ENCODE assay signal across 9 mouse cellular contexts in genomic region chr11:80906456-80906855, GRCm38 (mm10). TPM values are rescaled to one million over a fixed set of nuclear protein-coding genes. Genes with fewer than 3 reads are reported as not detected.
A peak's percentile ranks its signal among the peaks of the same experiment; 100 is the strongest.
DNase-seq lines count a peak whose midpoint lies in the region; ATAC-seq and TF ChIP-seq lines count a peak whose summit lies in the region.
"Had no signal": no experiment of that assay in that cellular context is flagged by ENCODE, and none has a peak within 500 bp of the region (broad histone marks: within the 10 kb centered on the region; RNA-seq: fewer than 3 reads in every experiment).

No protein-coding gene starts in this region.

- no peak for TF ChIP-seq EP300 in lung, postnatal 0 days (IDR thresholded peaks at IDR 0.05)

- no peak for TF ChIP-seq POLR2A in spleen, adult 2 months (IDR thresholded peaks at IDR 0.05; ENCODE audit: low read depth, low read length)

- DNase-seq in spleen, adult 2 months (ENCODE audit: low read depth in 1 of 2, low spot score in 2 of 2), result peak in 1 of 2 experiments; percentile 30
- DNase-seq in spleen, adult 12 weeks (ENCODE audit: low spot score), result no peak
- DNase-seq in adrenal gland, postnatal 14 days, result peak; percentile 82
- DNase-seq in embryo, embryonic 11.5 days (ENCODE audit: low read depth, low spot score), result peak; percentile 34
- peak; percentile 74 for DNase-seq in kidney, postnatal 0 days (ENCODE audit: low spot score)
- peak; percentile 60 for DNase-seq in lung, postnatal 0 days (ENCODE audit: low spot score)
- peak; percentile 38 for DNase-seq in splenic B cell, adult 2 months (ENCODE audit: low read depth, low spot score)

- H3K4me2 ChIP-seq in kidney, postnatal 0 days (ENCODE audit: low read length), result no peak overlapping the region
- H3K4me2 ChIP-seq in lung, postnatal 0 days (replicated peaks; ENCODE audit: low read depth, low read length), result no peak overlapping the region
- H3K4me2 ChIP-seq: heart, embryonic 13.5 days had no signal

- peak; percentile 41; the same call in 1 of the 2 replicates for TF ChIP-seq CTCF in spleen, adult 2 months (IDR thresholded peaks at IDR 0.05; ENCODE audit: extremely low read depth, insufficient read depth, insufficient read length, insufficient replicate concordance)
- peak; percentile 79 for TF ChIP-seq CTCF in kidney, postnatal 0 days (IDR thresholded peaks at IDR 0.05; ENCODE audit: low read depth)
- TF ChIP-seq CTCF in lung, postnatal 0 days (IDR thresholded peaks at IDR 0.05), result peak; percentile 81

- no peaks in the 10 kb centered on the region for H3K27me3 ChIP-seq in spleen, adult 2 months (ENCODE audit: control insufficient read depth, insufficient read depth, low read length)
- no peaks in the 10 kb centered on the region for H3K27me3 ChIP-seq in kidney, postnatal 0 days (ENCODE audit: insufficient read depth, low read length)
- H3K27me3 ChIP-seq in lung, postnatal 0 days (replicated peaks; ENCODE audit: insufficient read depth, low read length), result no peaks in the 10 kb centered on the region
- no peaks in the 10 kb centered on the region for H3K27me3 ChIP-seq in splenic B cell, adult 2 months (ENCODE audit: control insufficient read depth, insufficient read depth, low read length, poor library complexity, severe bottlenecking)
- H3K27me3 ChIP-seq: heart, embryonic 13.5 days had no signal

- no peak overlapping the region for H3K27ac ChIP-seq in spleen, adult 2 months (ENCODE audit: insufficient read depth, low read length)
- no peak overlapping the region for H3K27ac ChIP-seq in kidney, postnatal 0 days
- H3K27ac ChIP-seq in lung, postnatal 0 days (ENCODE audit: low read length), result no peak overlapping the region
- H3K27ac ChIP-seq: heart, embryonic 13.5 days had no signal

- H3K9me3 ChIP-seq in kidney, postnatal 0 days (replicated peaks; ENCODE audit: low read length), result no peaks in the 10 kb centered on the region
- H3K9me3 ChIP-seq in lung, postnatal 0 days (ENCODE audit: low read length), result no peaks in the 10 kb centered on the region
- H3K9me3 ChIP-seq: heart, embryonic 13.5 days had no signal

- WGBS in spleen, adult 2 months, result 28% methylated on average over 4 of the region's 4 CpGs
- WGBS in kidney, postnatal 0 days, result 42% methylated on average over 4 of the region's 4 CpGs
- WGBS in lung, postnatal 0 days, result 31% methylated on average over 4 of the region's 4 CpGs

- ATAC-seq in kidney, postnatal 0 days (replicated peaks; ENCODE audit: low FRiP score, low read depth), result no peak
- ATAC-seq in lung, postnatal 0 days, result no peak

- H3K4me3 ChIP-seq in spleen, adult 2 months (ENCODE audit: extremely low read depth, insufficient read depth, insufficient read length), result no peak overlapping the region
- H3K4me3 ChIP-seq in kidney, postnatal 0 days (replicated peaks; ENCODE audit: low read depth, low read length), result no peak overlapping the region
- no peak overlapping the region for H3K4me3 ChIP-seq in lung, postnatal 0 days (ENCODE audit: low read depth, low read length)
- H3K4me3 ChIP-seq: heart, embryonic 13.5 days had no signal

- H3K36me3 ChIP-seq in spleen, adult 2 months (ENCODE audit: control insufficient read depth, insufficient read depth, low read length), result no peaks in the 10 kb centered on the region
- no peaks in the 10 kb centered on the region for H3K36me3 ChIP-seq in kidney, postnatal 0 days (ENCODE audit: insufficient read depth, low read length)
- H3K36me3 ChIP-seq in lung, postnatal 0 days (ENCODE audit: insufficient read depth, low read length), result no peaks in the 10 kb centered on the region
- no peaks in the 10 kb centered on the region for H3K36me3 ChIP-seq in splenic B cell, adult 2 months (ENCODE audit: control insufficient read depth, insufficient read depth, low read length, poor library complexity, severe bottlenecking)
- H3K36me3 ChIP-seq: heart, embryonic 13.5 days had no signal

- no peaks in the 10 kb centered on the region for H3K4me1 ChIP-seq in spleen, adult 2 months (ENCODE audit: control insufficient read depth, insufficient read depth, insufficient read length)
- no peaks in the 10 kb centered on the region for H3K4me1 ChIP-seq in kidney, postnatal 0 days (replicated peaks; ENCODE audit: insufficient read depth, low read length)
- no peaks in the 10 kb centered on the region for H3K4me1 ChIP-seq in lung, postnatal 0 days (ENCODE audit: insufficient read depth, low read depth, low read length)
- H3K4me1 ChIP-seq: heart, embryonic 13.5 days had no signal

- H3K9ac ChIP-seq in kidney, postnatal 0 days (ENCODE audit: low read depth, low read length), result no peak overlapping the region
- H3K9ac ChIP-seq in lung, postnatal 0 days (replicated peaks; ENCODE audit: low read depth), result no peak overlapping the region
- H3K9ac ChIP-seq: heart, embryonic 13.5 days had no signal

RNA-seq across cellular contexts. Expression of gene Spaca3, which starts 48.3 kb away (rescaled TPM):
- polyA plus RNA-seq in spleen, adult 2 months (2012; rRNA removed), result not detected in 2 replicates
- total RNA-seq in adrenal gland, postnatal 14 days (2021), result not detected in 2 replicates
- polyA plus RNA-seq in kidney, postnatal 0 days (2015; fragmentation: Nextera tagmentation; extraction: Ambion mirVana), result not detected in 2 replicates
- not detected in 2 replicates for polyA plus RNA-seq in lung, postnatal 0 days (2015; fragmentation: Nextera tagmentation; extraction: Ambion mirVana)
- total RNA-seq: neutrophil, adult 5-6 weeks had no signal
- polyA plus RNA-seq: heart, embryonic 13.5 days had no signal
